Mouse (Mus musculus): ENCODE data around the gene Snrk. TPM values are rescaled to one million over a fixed set of nuclear protein-coding genes. Genes with fewer than 3 reads are reported as not detected.
A peak's percentile ranks its signal among the peaks of the same experiment; 100 is the strongest.

Snrk gene
- polyA plus RNA-seq, 1 experiment from 2014 or later = 36.9 TPM

DNA sequence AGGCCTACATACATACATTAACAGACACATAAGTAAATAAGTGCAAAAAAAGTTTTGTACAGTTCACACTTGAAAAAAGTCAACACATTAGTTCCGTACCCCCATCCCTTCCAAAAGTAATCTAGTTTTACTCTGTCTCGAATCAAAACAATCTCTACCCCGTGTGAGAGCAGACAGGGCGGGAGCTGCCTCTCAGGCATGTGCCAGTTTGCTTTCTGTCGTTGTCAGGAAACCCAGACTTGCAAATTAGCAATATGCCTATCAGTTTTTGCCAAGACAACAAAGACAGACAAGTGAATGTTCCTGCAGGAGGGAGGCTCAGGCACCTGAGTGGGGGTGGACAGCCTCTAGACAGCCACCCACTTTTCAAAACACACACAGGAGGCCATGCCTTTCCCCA is 76.3 kb downstream of the Snrk start:
- no peaks in the 10 kb centered on the region for H3K4me1 ChIP-seq (ENCODE audit: control insufficient read depth, insufficient read depth, low read length)
- H3K4me2 ChIP-seq (ENCODE audit: low read length) = no peak overlapping the region
- no peaks in the 10 kb centered on the region for H3K9me3 ChIP-seq (replicated peaks; ENCODE audit: control insufficient read depth, low read length)
- 0 out of 2 replicates have a peak overlapping the region, but pooled peaks have one; percentile 21 for H3K27ac ChIP-seq (ENCODE audit: low read depth, low read length)
- ATAC-seq = peak; percentile 26; the same call in 1 of the 2 replicates
- WGBS = 56% methylated on average over 5 of the region's 5 CpGs
- DNase-seq (ENCODE audit: low spot score) = peak; percentile 62
- no peak overlapping the region for H3K9ac ChIP-seq (ENCODE audit: low read length)
- no peaks in the 10 kb centered on the region for H3K36me3 ChIP-seq (ENCODE audit: control insufficient read depth, insufficient read depth, low read length)
- no peak overlapping the region for H3K4me3 ChIP-seq (ENCODE audit: low read depth, low read length)
- no peaks in the 10 kb centered on the region for H3K27me3 ChIP-seq (replicated peaks; ENCODE audit: control insufficient read depth, insufficient read depth, low read length)

- Histone ChIP-seq H3K9me3 (replicated peaks; ENCODE audit: control insufficient read depth, low read length) (no peaks in the 10 kb centered on the region), H3K36me3 (ENCODE audit: control insufficient read depth, insufficient read depth, low read length) (no peaks in the 10 kb centered on the region), H3K27me3 (replicated peaks; ENCODE audit: control insufficient read depth, insufficient read depth, low read length) (no peaks in the 10 kb centered on the region), H3K4me2 (ENCODE audit: low read length) (no peak overlapping the region), H3K4me1 (ENCODE audit: control insufficient read depth, insufficient read depth, low read length) (no peaks in the 10 kb centered on the region), H3K9ac (ENCODE audit: low read length) (no peak overlapping the region), H3K27ac (ENCODE audit: low read depth, low read length) (0 out of 2 replicates have a peak overlapping the region, but pooled peaks have one; percentile 21), H3K4me3 (ENCODE audit: low read depth, low read length) (no peak overlapping the region)
- ATAC-seq (no peak), DNase-seq (ENCODE audit: low spot score) (no peak)
- 89% methylated on average over 5 of the region's 5 CpGs for WGBS
Observed at GRCm38 (mm10) chr9:122193823-122194222, 76.8 kb downstream of the Snrk start.

- H3K27me3 ChIP-seq (replicated peaks; ENCODE audit: control insufficient read depth, insufficient read depth, low read length) = no peaks in the 10 kb centered on the region
- no peak overlapping the region for H3K9ac ChIP-seq (ENCODE audit: low read length)
- no peak overlapping the region for H3K4me3 ChIP-seq (ENCODE audit: low read depth, low read length)
- H3K27ac ChIP-seq (ENCODE audit: low read depth, low read length) = no peak overlapping the region
- H3K4me2 ChIP-seq (ENCODE audit: low read length) = no peak overlapping the region
- peak; percentile 12 for DNase-seq (ENCODE audit: low spot score)
- H3K9me3 ChIP-seq (replicated peaks; ENCODE audit: control insufficient read depth, low read length) = no peaks in the 10 kb centered on the region
- no peaks in the 10 kb centered on the region for H3K4me1 ChIP-seq (ENCODE audit: control insufficient read depth, insufficient read depth, low read length)
- ATAC-seq = no peak
- no peaks in the 10 kb centered on the region for H3K36me3 ChIP-seq (ENCODE audit: control insufficient read depth, insufficient read depth, low read length)
- WGBS = 75% methylated on average over 5 of the region's 5 CpGs
Observed at GRCm38 (mm10) chr9:122195042-122195682, 78.1 kb downstream of the Snrk start.

GRCm38 (mm10) chr9:122197021-122197420 is 80.0 kb downstream of the Snrk start:
- Histone ChIP-seq H3K4me3 (ENCODE audit: low read depth, low read length) (no peak overlapping the region), H3K27ac (ENCODE audit: low read depth, low read length) (no peak overlapping the region), H3K9ac (ENCODE audit: low read length) (no peak overlapping the region), H3K4me1 (ENCODE audit: control insufficient read depth, insufficient read depth, low read length) (no peaks in the 10 kb centered on the region), H3K4me2 (ENCODE audit: low read length) (no peak overlapping the region), H3K27me3 (replicated peaks; ENCODE audit: control insufficient read depth, insufficient read depth, low read length) (no peaks in the 10 kb centered on the region), H3K36me3 (ENCODE audit: control insufficient read depth, insufficient read depth, low read length) (peaks cover 4% of the 10 kb centered on the region; the same call in 1 of the 2 replicates), H3K9me3 (replicated peaks; ENCODE audit: control insufficient read depth, low read length) (no peaks in the 10 kb centered on the region)
- WGBS = 86% methylated on average over 5 of the region's 5 CpGs
- no peak for DNase-seq (ENCODE audit: low spot score)
- no peak for ATAC-seq

DNA sequence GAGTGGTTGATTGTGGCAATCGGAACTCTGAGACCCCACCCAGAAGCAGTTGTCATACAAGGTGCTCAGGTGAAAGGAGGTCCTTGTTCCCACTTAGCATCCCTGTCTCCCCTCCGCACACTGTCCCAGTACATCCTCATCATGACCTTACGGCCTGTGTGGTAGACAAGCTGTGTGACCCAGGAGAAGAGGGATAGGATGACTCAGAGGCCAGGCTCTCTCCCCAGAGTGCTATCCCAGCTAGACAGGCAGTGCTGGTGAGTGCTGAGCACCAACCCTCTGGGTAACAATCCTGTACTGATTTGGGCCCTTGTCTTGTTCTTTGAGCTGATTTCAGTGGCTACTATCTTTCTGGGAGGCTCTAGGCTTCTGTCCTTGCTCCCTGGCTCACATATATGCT is 81.6 kb downstream of the Snrk start:
- no peaks in the 10 kb centered on the region for H3K4me1 ChIP-seq (ENCODE audit: control insufficient read depth, insufficient read depth, low read length)
- no peak for ATAC-seq
- no peaks in the 10 kb centered on the region for H3K9me3 ChIP-seq (replicated peaks; ENCODE audit: control insufficient read depth, low read length)
- no peaks in the 10 kb centered on the region for H3K27me3 ChIP-seq (replicated peaks; ENCODE audit: control insufficient read depth, insufficient read depth, low read length)
- no peak overlapping the region for H3K4me2 ChIP-seq (ENCODE audit: low read length)
- H3K4me3 ChIP-seq (ENCODE audit: low read depth, low read length) = no peak overlapping the region
- no peak for DNase-seq (ENCODE audit: low spot score)
- WGBS = 88% methylated on average over 3 of the region's 3 CpGs
- no peak overlapping the region for H3K9ac ChIP-seq (ENCODE audit: low read length)
- H3K27ac ChIP-seq (ENCODE audit: low read depth, low read length) = no peak overlapping the region
- peaks cover 4% of the 10 kb centered on the region; the same call in 1 of the 2 replicates for H3K36me3 ChIP-seq (ENCODE audit: control insufficient read depth, insufficient read depth, low read length)

DNA sequence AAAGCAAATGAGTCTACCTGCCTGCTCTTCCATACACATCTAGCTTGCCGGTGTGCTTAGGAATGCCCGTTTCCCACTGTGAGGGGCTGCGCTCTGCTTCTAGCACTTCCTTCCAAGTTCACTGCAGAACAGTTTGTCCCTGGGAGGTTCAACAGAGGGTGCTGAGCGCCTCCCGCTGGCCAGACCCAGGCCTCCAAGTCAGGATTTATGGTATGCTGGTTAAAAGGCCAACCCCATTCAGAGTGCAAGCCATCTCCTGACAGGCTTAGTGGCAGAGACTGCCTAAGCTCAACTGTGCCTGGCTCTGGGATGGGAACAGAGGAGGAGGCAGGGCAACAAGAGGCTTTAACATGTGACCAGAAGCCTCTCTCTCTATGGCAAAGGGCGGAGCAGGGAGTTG is 82.2 kb downstream of the Snrk start:
- ATAC-seq (no peak), DNase-seq (ENCODE audit: low spot score) (no peak)
- H3K9ac ChIP-seq (ENCODE audit: low read length) = no peak overlapping the region
- WGBS = 37% methylated on average over 6 of the region's 6 CpGs
- no peaks in the 10 kb centered on the region for H3K4me1 ChIP-seq (ENCODE audit: control insufficient read depth, insufficient read depth, low read length)
- H3K27ac ChIP-seq (ENCODE audit: low read depth, low read length) = no peak overlapping the region
- H3K4me2 ChIP-seq (ENCODE audit: low read length) = no peak overlapping the region
- no peaks in the 10 kb centered on the region for H3K9me3 ChIP-seq (replicated peaks; ENCODE audit: control insufficient read depth, low read length)
- H3K36me3 ChIP-seq (ENCODE audit: control insufficient read depth, insufficient read depth, low read length) = peaks cover 4% of the 10 kb centered on the region; the same call in 1 of the 2 replicates
- H3K4me3 ChIP-seq (ENCODE audit: low read depth, low read length) = no peak overlapping the region
- H3K27me3 ChIP-seq (replicated peaks; ENCODE audit: control insufficient read depth, insufficient read depth, low read length) = no peaks in the 10 kb centered on the region

GRCm38 (mm10) chr9:122204508-122204907 is 87.4 kb downstream of the Snrk start:
- Histone ChIP-seq H3K9ac (ENCODE audit: low read length) (no peak overlapping the region), H3K4me2 (ENCODE audit: low read length) (no peak overlapping the region), H3K4me1 (ENCODE audit: control insufficient read depth, insufficient read depth, low read length) (no peaks in the 10 kb centered on the region), H3K9me3 (replicated peaks; ENCODE audit: control insufficient read depth, low read length) (no peaks in the 10 kb centered on the region), H3K27ac (ENCODE audit: low read depth, low read length) (no peak overlapping the region), H3K27me3 (replicated peaks; ENCODE audit: control insufficient read depth, insufficient read depth, low read length) (no peaks in the 10 kb centered on the region), H3K36me3 (ENCODE audit: control insufficient read depth, insufficient read depth, low read length) (peaks cover 4% of the 10 kb centered on the region; the same call in 1 of the 2 replicates), H3K4me3 (ENCODE audit: low read depth, low read length) (no peak overlapping the region)
- 76% methylated on average over 7 of the region's 7 CpGs for WGBS
- ATAC-seq (no peak), DNase-seq (ENCODE audit: low spot score) (peak; percentile 23)

DNA sequence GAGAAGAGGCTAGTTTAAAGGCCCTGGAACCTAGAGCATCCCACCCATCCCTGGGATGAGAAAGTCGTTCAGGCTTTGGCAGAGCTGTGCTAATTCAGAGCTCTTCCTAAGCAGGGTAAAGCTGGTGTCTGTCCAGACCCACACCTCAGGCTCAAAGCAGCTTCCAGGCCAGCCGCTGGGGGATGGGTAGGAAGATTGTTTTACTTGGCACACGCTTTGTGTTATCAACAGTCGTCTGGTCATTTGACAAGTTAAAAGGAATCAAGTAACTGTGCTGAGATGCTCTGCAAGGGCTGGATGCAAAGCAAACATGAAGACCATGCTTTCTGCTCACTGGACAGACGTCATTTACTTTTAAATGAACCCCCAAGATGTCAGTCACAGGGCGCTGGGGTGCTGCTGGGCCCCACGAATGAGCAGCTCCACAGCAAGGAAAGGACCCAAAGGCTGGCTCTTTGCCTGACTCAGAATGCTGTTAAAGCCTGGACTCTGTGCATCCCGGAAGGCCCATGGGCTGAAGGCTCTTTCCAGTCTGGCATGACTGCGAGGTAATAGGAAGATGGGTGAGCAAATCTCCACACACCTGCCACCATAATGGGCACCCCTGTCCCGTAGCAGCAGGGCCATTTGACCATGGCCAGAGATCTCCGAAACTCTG is 88.6 kb downstream of the Snrk start:
- 70% methylated on average over 11 of the region's 11 CpGs for WGBS
- no peak overlapping the region for H3K27ac ChIP-seq (ENCODE audit: low read depth, low read length)
- no peaks in the 10 kb centered on the region for H3K27me3 ChIP-seq (replicated peaks; ENCODE audit: control insufficient read depth, insufficient read depth, low read length)
- no peak overlapping the region for H3K9ac ChIP-seq (ENCODE audit: low read length)
- H3K4me1 ChIP-seq (ENCODE audit: control insufficient read depth, insufficient read depth, low read length) = no peaks in the 10 kb centered on the region
- ATAC-seq (no peak), DNase-seq (ENCODE audit: low spot score) (peak; percentile 16)
- H3K36me3 ChIP-seq (ENCODE audit: control insufficient read depth, insufficient read depth, low read length) = peaks cover 3% of the 10 kb centered on the region; the same call in 1 of the 2 replicates
- H3K9me3 ChIP-seq (replicated peaks; ENCODE audit: control insufficient read depth, low read length) = no peaks in the 10 kb centered on the region
- H3K4me2 ChIP-seq (ENCODE audit: low read length) = no peak overlapping the region
- H3K4me3 ChIP-seq (ENCODE audit: low read depth, low read length) = no peak overlapping the region

DNA sequence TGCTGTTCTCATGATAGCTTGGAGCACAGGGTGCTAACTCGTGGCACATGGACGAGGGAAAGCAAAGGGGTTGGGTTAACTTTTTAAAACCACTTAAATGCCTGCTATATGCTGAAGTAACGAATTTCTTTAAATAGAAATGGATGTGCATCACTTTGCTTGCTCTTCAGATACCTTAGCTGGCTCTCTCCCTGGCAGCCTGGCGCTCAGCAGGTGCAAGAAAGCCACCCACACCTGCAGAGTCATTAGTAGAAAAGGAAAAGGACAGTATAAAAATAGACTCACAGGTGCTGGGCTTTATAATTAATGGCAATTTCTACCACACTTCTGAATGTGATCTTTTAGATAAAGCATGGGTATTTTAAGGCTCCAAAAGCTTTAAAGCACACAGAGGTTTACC is 91.2 kb downstream of the Snrk start:
- 64% methylated on average over 4 of the region's 4 CpGs for WGBS
- H3K27me3 ChIP-seq (replicated peaks; ENCODE audit: control insufficient read depth, insufficient read depth, low read length) = no peaks in the 10 kb centered on the region
- no peak for DNase-seq (ENCODE audit: low spot score)
- H3K9ac ChIP-seq (ENCODE audit: low read length) = no peak overlapping the region
- H3K4me1 ChIP-seq (ENCODE audit: control insufficient read depth, insufficient read depth, low read length) = no peaks in the 10 kb centered on the region
- no peaks in the 10 kb centered on the region for H3K9me3 ChIP-seq (replicated peaks; ENCODE audit: control insufficient read depth, low read length)
- no peak overlapping the region for H3K27ac ChIP-seq (ENCODE audit: low read depth, low read length)
- H3K4me3 ChIP-seq (ENCODE audit: low read depth, low read length) = no peak overlapping the region
- ATAC-seq = no peak
- H3K4me2 ChIP-seq (ENCODE audit: low read length) = no peak overlapping the region
- no peaks in the 10 kb centered on the region for H3K36me3 ChIP-seq (ENCODE audit: control insufficient read depth, insufficient read depth, low read length)

Measured in forebrain, embryonic 14.5 days (tissue).